Mouse (Mus musculus): Measurements from ENCODE around the gene Grik4.

Gene Grik4

DNA sequence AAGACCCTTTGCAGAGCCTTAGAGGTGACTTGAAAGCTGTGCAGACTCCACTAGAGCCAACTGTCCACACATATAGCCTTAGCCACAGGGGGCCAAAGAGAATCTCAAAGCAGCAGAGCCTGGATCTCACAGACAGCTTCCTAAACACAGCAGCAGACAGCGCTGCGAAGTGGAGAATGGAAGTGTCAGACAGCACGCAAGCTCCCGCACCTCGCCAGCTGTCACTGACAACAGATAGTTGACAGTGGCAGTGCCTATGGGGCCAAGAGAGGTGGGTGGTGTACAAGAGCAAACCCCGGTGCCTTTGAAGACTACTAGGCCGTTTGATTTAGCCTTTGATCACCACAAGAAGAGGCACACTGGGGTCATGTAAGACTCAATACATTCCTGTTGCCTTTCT, 395.3 kb downstream of the Grik4 start:
- no peak for DNase-seq

DNA sequence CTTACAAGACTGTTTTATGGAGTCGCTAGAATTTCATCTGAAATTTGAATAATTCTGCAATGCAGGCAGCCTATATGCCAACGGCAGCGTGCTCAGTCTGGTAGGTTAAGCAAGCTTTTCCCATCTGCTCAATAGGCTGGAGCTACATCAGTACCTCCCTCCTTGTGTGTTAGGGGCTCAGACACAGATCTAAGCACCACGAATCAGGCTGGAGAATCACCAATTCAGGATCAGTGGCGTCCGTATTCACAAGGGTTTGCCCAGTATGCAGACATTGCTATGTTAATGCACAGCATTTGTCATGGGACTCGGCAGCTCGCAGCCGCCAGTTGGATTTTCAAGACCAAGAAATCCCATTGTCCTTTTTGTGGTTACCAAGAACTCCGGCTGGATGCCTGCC, 399.8 kb downstream of the Grik4 start:
- no peak for DNase-seq

DNA sequence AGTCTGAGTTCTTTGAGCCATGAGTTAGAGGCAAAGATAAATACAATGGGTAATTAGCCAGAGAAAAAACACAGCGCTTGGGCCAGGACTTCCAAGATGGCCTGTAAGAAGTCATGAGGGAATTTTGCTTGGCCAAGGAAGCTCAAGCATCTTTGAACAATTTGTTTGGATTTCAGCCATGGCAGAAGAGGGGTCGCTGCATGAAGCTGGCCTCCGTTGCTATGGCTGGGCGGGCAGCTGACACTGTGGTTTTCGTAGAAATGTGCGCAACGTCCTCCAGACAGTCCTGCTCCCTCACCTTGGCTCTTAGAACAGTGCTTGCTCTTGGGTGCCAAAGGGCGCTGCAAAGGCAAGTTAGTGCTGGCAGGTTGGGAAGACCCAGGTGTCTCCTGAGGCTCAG, 410.8 kb downstream of the Grik4 start:
- no peak for DNase-seq

DNA sequence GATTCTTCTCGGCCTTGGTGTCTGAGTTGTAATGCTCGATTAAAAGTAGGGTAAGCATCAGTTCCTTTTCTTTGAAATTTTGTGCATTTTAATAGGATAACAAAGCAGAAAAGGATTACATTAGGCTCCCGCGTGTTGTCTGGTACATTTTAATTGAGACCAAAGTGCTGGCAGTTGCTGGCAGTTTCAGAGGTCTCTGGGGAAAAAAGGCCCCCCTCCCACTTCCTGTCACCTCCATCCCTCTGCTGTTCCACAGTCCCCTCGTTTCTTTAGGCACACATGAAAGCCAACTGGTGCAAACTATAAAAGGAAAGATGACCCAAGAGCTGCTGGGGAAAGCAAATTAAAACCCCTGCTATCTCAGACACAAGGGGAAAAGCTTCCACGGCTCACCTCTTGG, 411.3 kb downstream of the Grik4 start:
- no peak for DNase-seq

DNA sequence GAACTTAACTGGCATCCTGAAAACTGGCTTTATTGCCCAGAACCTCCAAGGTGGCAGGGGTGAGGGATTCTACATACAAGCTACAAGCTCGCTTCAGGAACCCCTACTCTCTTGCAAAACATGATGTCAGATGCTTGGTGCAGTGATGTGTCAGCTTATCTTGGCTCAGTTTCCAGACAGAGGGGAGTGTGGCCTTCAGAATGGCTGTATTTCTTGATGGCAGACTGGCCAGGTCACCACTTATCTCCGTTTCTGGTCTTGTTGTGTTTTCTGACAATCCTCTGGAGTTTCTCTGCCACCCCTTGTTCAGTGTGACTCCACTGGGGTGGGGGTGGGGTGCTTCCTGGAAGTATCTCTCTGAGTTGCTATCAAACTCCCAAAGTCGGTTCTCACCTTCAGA, 412.3 kb downstream of the Grik4 start:
- no peak for DNase-seq

DNA sequence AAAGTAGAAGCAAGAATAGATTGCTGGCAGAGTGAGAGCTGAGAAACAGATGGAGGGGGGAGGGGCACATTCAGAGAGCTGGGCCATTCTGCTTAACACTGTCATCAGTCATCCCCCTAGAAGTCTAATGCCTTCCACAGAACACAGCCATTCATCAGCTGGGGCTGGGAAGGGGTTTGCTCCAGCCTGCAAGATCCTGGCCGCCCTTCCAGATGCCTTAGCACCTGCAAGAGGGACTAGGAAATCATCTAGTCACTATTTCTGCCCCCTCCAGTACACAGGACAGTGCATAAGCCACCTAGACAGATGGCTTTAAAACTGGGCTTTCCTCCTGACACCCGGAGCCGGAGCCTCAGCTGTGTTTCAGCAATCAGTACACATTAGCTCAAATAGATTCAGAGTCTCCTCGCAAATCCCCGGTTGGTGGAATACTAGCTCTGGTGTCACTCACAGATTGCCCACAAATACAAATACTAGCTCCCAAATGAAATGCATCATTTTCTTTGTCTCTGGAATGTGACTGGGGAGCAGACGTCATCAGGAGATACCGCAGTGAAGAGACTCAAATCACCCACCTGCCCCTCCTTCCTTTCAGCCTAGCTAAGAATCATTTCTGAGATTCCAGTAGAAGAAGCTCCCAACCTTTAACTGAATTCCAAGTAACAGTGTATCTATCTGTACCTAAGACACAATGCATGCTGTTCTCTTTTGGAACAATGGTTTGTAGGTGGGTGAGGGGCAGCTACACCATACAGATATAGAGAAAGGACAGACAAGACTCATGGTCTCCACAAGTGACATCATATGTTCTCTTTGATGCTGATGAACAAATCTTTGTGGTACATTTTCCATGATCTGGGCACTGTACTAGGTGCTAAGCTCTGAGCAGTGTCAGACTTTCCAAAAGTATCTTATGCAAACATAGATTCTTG, 413.8 kb downstream of the Grik4 start:
- DNase-seq = peak; percentile 55 to 62

DNA sequence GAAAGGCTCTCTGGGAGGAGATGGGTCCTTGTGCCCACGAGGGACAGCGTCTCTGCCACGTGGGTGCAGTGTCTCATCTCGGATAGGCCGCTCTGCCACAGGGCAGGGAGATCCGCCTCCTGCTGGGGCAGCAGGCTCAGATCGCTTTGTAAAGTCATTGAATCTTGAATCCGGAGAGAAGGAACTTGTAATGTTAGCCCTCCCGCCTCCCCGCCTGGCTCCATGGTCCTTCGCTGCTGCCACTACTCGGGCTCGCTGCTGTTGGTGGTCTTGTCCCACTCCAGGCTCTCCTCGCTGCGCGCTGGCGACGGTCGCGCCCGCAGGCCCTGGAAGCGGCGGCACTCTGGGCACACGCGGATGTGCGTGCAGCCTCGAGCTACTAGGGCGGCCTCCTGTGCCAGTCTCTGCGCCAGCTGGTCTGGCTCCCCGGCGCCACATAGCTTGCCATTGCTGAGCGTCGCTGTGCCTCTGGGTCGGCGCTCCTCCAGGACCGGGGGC, 423.7 kb downstream of the Grik4 start:
- DNase-seq = peak; percentile 68 to 77

DNA sequence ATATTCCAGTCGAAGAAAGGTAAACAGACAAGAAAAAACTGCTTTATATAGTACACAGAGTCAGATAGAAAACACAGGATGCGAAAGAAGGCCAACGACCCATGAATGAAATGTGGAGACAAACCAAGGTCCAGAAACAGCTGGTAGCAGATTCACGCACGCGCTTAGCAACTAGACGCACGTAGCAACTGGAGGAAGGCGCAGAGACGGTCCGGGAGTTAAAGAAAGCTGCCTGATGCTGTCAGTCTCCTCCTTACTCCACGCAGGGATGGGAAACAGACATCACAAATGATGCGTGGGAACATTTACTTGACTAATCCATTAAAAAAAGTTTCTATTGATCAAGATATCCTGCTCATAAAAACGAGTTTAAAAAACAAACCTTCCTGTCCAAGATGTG, 426.1 kb downstream of the Grik4 start:
- DNase-seq = no peak

DNA sequence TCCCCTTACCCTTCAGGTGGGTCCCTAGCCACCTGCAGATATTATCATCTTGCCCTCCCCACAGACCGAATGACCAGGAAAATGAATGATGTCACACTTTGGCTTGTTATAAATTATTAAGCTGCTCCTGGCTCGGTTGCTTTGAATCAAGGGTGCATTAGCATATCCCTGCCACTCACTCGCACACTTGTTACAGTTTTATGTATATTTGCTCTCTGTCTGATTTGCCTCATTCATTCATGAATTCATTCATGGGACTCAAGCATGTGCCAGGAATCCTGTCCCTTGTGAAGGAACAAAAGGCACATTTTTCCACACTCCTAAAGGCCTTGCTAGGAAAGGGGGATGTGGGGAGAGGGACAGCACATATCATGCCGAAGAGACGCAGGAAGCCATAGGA, 431.1 kb downstream of the Grik4 start:
- no peak for DNase-seq

DNA sequence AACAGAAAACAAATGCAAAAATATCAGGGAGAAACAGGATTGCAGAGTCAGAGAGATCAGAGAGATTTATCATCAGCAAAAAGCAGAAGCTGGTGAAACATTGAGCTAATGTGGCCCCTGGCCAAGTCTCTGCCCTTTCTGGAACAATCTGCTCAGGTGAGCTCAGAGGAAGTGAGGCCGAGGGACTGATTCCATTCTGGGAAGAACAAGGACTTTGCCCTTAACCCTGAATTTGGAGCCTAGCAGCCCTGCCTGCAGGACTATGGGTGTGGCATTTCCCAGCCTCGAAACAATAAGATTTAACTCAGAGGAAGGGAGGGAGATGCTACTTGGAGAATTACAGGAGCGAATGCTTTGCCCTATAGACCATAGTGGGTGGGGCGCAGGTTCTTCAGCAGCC, 432.0 kb downstream of the Grik4 start:
- peak; percentile 32 to 58 for DNase-seq

DNA sequence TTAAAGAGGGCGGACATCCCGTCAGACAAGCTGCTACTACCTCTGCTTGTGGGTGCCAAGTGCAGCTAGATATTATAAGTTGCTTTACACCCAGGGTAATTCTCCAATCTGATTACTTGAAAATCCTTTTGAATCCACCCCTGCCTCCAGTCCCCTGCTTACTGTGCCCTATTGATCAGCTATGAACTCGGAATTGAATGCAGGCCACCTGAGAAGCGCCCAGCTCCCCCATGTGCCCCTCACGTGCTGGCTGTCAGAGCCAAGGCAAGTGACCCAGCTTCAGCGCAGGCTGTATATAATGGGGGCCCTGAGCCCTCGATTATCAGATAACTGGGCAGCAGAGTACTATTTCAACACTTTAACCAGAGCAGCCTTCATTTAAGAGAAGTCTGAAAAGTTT, 436.1 kb downstream of the Grik4 start:
- DNase-seq = no peak

DNA sequence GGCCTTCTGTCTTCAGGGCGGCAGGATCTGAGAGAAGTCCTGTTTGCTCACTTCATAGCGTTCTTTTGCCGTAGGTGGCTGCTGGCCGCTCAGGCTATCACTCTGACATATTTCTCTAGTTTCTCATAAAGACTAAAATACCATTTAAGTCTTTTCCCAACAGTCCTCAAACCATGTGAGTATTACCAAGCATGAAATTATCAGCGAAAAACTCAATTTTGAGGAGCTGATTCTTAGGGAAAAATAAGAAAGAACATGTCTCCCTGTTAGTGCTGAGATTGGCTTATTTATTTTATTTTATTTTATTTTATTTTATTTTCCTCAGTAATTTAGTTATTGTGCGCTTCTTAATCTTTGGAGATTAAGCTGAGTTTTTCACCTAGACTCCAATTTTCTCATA, 436.6 kb downstream of the Grik4 start, which contains the start of gene Tbcel:
Gene Tbcel, minus strand, starts transcription at position 101 of the 400 bp plus-strand sequence.
- no peak for DNase-seq

DNA sequence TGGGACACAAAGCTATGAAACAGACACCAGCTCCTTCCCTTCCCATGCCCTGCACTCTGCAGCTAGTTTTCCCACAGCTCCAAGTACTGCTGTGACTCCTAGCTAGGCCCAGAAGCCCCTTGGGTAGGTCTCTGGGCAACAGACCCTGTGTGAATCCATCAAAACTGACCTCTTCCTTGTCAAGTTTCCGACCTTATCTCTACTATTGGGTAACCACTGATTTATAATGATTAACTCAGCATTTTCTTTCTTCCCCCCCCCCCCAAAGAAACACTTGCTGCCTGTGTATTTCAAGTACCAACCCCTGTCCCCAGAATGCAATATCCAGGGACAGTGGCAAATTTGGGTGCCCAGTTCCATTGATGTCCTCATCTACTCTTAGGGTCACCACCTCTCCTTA, 437.3 kb downstream of the Grik4 start:
- DNase-seq = no peak

DNA sequence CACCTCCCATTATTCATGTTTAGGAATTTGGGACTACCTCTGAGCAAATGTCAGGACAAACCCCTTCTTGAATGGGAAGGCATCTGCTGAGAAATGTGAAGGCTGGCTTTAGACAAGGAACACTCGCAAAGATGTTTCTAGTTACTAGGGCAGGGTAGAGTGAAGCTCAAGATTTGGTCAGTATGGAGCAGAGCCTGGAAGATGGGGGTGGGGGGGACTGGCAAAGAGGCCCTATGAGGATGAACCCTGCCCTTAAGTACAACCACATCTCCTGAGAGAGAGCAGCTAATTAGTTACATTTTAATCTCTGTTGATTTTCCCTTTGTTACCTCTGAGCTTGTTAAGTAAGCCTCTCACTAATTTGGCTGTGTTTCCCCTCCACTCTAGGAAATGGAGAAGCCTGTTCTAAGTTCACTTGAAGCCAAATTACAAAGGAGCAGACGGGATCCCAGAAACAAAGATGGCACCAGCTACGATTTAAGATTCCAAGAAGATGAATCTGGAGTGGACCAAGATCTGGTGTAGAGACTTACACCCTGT, 439.3 kb downstream of the Grik4 start:
- DNase-seq = no peak

DNA sequence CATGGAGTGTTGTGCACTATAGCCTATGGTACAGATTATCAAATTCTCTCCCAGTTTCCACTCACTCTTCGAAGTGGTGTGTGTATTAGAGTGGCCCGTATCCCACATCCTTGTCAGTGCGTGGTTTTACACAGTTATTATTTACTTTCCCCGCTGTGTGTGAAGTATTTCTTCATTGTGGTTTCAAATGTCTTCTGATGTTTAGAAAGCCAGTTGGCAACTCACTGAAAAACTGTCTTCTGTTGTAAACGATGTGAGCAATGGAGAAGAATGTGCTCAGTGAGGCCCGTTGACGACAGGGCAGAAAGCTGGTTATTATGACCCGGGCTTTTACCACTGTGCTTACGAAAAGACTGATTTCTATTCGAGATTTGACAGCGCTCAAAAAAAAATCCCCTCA, 439.7 kb downstream of the Grik4 start:
- no peak for DNase-seq

DNA sequence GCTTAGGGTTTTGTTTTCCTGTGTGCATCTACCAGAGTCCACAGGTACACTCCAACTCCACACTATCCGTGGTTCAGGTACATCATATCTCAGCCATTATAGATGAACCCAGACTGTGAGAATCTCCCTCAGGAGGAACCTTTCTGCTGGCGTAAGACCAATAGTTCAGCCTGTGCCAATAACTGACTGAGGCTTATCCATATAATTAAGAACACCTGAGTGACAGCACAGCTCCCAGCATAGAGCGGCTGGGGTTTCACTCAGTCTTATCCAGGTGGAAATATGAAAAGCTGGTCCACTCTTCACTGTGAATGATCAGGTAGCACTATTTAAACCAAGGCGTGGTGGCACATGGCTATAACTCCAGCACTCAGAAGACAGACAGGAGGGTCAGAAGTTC, 440.6 kb downstream of the Grik4 start:
- DNase-seq = no peak

DNA sequence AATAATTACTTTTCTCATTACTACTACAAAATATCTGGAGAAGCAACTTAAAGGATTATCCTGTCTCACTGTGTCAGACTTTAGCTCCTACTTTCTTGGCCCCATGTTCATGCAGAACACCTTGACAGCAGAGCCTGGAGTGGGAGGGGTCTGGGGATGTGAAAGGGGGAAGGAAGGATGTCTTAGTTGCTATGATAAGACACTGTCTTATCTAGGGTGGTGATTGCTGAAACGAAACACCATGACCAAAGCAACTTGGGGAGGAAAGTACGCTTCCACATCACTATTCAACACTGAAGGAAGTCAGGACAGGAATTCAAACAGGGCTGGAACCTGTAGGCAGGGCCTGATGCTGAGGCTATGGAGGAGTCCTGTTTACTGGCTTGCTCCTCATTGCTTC, 448.0 kb downstream of the Grik4 start:
- DNase-seq = no peak

DNA sequence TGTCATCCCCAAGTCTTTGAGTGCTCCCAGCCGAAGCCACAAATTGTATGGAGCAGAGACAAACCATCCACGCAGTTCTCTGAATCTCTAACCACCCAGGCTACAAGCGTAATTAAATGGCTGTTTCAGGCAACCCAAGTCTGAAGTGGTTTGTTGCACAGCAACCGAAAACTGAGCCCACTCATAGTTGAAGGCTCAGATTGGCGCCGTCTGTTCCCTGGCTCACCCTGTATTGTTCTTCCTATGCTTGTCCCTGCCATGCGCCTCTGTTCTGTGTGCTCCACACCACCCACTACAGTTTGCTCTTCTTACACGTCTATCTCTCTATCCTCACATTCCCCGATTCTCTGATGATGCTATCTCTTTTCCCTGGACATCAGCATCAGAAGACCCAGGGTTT, 452.5 kb downstream of the Grik4 start:
- DNase-seq = no peak

DNA sequence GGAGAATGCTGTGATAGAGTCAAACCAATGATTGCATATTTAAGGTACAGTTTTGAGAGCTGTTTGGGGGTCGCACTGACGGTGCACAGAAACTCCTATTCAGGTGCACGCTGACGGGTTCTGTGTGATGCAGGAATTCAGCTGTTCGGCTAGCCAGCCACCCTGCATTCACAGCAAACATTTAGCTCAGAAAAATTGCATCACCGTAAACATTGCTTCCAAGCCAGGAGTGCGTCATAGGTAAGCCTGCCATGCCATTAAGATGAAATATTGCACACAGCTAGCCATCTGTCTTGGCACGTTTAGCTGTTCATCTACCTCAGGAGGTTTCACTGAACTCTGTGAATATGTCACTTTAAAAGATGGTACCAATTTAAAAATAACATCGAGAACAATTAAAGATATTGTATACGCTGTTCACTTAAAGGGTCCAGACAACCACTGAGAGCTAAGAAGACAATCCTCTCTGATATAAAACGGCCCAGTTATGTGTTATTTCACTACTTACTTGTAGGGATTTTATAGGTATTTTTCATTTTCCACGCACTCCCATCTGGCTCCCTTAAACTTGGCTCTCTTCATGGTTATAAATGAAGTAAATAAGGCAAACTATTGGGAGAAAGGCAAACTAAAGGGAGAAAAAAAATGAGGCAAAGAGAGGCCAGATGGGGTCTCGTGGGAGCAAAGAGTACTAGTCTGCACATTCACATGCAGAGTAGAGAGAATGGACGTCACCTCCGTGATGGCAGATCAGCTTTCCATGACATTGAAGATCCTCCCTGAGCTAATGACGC, 453.5 kb downstream of the Grik4 start:
- DNase-seq = peak; percentile 26 to 42

DNA sequence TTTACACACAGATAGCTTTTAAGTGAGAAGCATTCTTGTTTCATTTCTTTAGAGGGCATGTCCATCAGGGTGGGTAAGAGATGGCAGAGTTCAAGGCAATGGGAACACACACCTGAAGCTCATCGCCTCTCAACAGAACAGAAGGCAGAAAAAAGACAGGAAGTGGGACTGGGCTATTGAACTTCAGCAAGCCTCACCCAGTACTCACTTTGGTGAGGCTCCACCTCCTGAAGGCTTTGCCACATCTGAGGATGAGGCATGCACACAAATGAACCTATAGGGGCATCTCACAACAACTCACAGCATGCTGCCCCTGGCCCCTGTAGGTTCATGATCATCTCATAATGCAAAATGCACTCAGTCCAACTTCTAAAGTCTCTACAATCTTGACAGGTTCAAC, 456.2 kb downstream of the Grik4 start:
- no peak for DNase-seq

DNA sequence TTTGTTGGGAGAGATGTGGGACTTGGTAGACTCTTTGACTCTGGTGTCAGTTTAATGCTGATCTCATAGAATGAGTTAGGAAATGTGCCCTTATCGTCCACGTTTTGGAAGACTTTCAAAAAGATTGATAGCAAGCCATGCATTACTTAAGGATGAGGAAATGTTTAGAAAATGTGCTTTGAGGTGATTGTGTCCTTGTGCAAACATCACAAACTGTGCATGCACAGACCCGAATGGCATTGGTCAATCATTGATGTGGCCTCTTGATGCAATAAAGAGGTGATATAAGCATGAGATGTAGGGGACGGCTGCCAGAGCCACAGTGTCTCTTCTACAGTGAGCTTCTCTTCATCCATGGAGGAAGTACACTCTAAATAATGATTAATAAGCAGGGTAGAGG, 457.4 kb downstream of the Grik4 start:
- no peak for DNase-seq

DNA sequence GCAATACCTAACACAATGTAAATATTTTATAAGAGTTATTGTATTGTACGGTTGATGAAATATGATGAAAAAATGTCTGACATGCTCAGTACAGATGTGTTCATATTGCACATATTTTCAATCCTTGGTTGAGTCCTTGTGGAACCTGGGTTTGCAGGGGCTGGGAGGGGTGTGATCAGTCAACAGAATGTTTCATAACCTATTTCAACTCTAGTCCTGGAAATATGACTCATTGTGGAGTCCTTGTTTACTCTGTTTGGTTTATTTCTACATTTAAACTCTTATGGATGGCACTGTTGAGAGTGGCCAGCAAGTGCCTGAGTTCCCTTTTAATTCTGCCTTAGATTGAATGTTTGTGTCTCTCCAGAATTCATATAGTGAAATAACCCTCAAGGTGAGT, 459.6 kb downstream of the Grik4 start:
- DNase-seq = no peak

DNA sequence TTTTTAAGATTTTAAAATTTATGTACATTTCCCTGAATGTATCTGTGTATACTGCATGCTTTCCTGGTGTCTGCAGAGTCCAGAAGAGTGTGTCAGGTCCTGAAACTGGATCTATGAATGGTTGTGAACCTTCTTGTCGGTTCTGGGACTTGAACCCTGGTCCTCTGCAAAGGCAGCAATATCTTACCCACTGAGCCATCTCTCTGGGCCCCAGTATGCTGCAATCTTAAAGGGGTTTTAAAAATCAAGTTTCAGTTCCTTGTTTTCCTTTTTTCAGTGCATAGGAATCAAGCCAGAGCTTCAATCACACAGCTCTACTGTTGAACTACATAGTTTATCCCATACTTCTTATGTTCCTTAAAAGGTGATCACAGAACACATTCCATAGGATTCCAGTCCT, 461.3 kb downstream of the Grik4 start:
- no peak for DNase-seq

DNA sequence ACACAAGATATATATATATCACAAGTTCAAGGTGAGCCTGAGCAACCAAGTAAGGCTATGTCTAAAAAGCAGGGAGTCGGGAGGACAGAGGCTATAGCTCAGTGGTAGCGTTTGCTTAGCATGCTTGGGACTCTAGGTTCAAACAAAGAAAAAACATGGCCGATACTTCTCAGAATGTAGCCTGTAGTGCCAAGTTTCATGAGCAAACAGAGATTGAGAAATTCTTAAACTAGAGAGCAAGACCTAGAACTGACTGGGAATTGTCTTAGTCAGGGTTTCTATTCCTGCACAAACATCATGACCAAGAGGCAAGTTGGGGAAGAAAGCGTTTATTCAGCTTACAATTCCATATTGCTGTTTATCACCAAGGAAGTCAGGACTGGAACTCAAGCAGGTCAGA, 468.1 kb downstream of the Grik4 start:
- no peak for DNase-seq
